ENCODE assay signal across 8 mouse cellular contexts in genomic region chr3:152259409-152259808, GRCm38 (mm10). TPM values are rescaled to one million over a fixed set of nuclear protein-coding genes. Genes with fewer than 3 reads are reported as not detected.
A peak's percentile ranks its signal among the peaks of the same experiment; 100 is the strongest.
DNase-seq lines count a peak whose midpoint lies in the region; ATAC-seq and TF ChIP-seq lines count a peak whose summit lies in the region.
"Not testable (repeated sequence)": the region's sequence is repeated elsewhere in the genome, so short reads cannot be mapped to it uniquely, and the experiment has no call there.

No protein-coding gene starts in this region.

- not testable (repeated sequence) for H3K9ac ChIP-seq in intestine, postnatal 0 days (ENCODE audit: low read depth, low read length); midbrain, embryonic 13.5 days (replicated peaks)

- not testable (repeated sequence) for H3K4me1 ChIP-seq in intestine, postnatal 0 days (replicated peaks; ENCODE audit: control insufficient read depth, insufficient read depth, low read length); midbrain, embryonic 13.5 days (replicated peaks); spleen, adult 2 months (ENCODE audit: control insufficient read depth, insufficient read depth, insufficient read length)

- 18% methylated on average over 7 of the region's 9 CpGs for WGBS in intestine, postnatal 0 days
- WGBS in midbrain, embryonic 13.5 days: 45% methylated on average over 7 of the region's 9 CpGs
- WGBS in spleen, adult 2 months: 28% methylated on average over 8 of the region's 9 CpGs

- H3K4me2 ChIP-seq in intestine, postnatal 0 days (replicated peaks; ENCODE audit: low read depth); midbrain, embryonic 13.5 days (replicated peaks): not testable (repeated sequence)

- TF ChIP-seq POLR2A in spleen, adult 2 months (IDR thresholded peaks at IDR 0.05; ENCODE audit: low read depth, low read length): not testable (repeated sequence)

- H3K27ac ChIP-seq in intestine, postnatal 0 days (ENCODE audit: low read depth, low read length); midbrain, embryonic 13.5 days; spleen, adult 2 months (ENCODE audit: insufficient read depth, low read length): not testable (repeated sequence)

- peak; percentile 42 for DNase-seq in 3134 (ENCODE audit: extremely low read depth, insufficient read length, low spot score)
- DNase-seq in adrenal gland, postnatal 14 days: peak; percentile 87
- peak; percentile 81 for DNase-seq in embryo, embryonic 9.5 days (ENCODE audit: extremely low spot score)
- DNase-seq in heart, adult 18-20 months: peak; percentile 76 to 91
- DNase-seq in left cerebral cortex, postnatal 36 days (ENCODE audit: low spot score in 2 of 2): peak; percentile 62 to 70
- peak; percentile 12 to 47 for DNase-seq in spleen, adult 2 months (ENCODE audit: low read depth in 1 of 2, low spot score in 2 of 2)

- TF ChIP-seq CTCF in intestine, postnatal 0 days (IDR thresholded peaks at IDR 0.05; ENCODE audit: low read depth): peak; percentile 90
- TF ChIP-seq CTCF in spleen, adult 2 months (IDR thresholded peaks at IDR 0.05; ENCODE audit: extremely low read depth, insufficient read depth, insufficient read length, insufficient replicate concordance): peak; percentile 40; the same call in 1 of the 2 replicates

- not testable (repeated sequence) for H3K4me3 ChIP-seq in intestine, postnatal 0 days (ENCODE audit: low read depth, low read length); midbrain, embryonic 13.5 days (replicated peaks); spleen, adult 2 months (ENCODE audit: extremely low read depth, insufficient read depth, insufficient read length)

- not testable (repeated sequence) for H3K27me3 ChIP-seq in intestine, postnatal 0 days (replicated peaks; ENCODE audit: control insufficient read depth, insufficient read depth, low read length); spleen, adult 2 months (ENCODE audit: control insufficient read depth, insufficient read depth, low read length)
- peaks cover 34% of the 10 kb centered on the region for H3K27me3 ChIP-seq in midbrain, embryonic 13.5 days

- not testable (repeated sequence) for H3K36me3 ChIP-seq in intestine, postnatal 0 days (ENCODE audit: control insufficient read depth, insufficient read depth); midbrain, embryonic 13.5 days; spleen, adult 2 months (ENCODE audit: control insufficient read depth, insufficient read depth, low read length)

- H3K9me3 ChIP-seq in intestine, postnatal 0 days (ENCODE audit: control insufficient read depth); midbrain, embryonic 13.5 days: not testable (repeated sequence)

- intact Hi-C loops in left cerebral cortex, postnatal 36 days (cut with DNase I): not testable (repeated sequence)

- peak; percentile 51 for ATAC-seq in intestine, postnatal 0 days
- ATAC-seq in midbrain, embryonic 13.5 days: peak; percentile 64; the same call in 1 of the 2 replicates

RNA-seq across cellular contexts. Expression of gene Nexn, which starts 6.7 kb away (rescaled TPM):
- 7.6 and 7.9 TPM in 2 replicates for total RNA-seq in adrenal gland, postnatal 14 days (2021)
- 100 to 1,000 TPM; 321 to 331 TPM for total RNA-seq in heart, adult 18-20 months (2021)
- 30.0 and 30.3 TPM in 2 replicates for polyA plus RNA-seq in intestine, postnatal 0 days (2015; fragmentation: Nextera tagmentation; extraction: Ambion mirVana)
- 1 to 10 TPM; 3.0 to 4.0 TPM for total RNA-seq in left cerebral cortex, postnatal 36 days (2021)
- 1.9 and 2.8 TPM in 2 replicates for polyA plus RNA-seq in midbrain, embryonic 13.5 days (2015; fragmentation: Nextera tagmentation; extraction: Ambion mirVana)
- 0.18 TPM in 1 of 2 replicates, not detected in the other for polyA plus RNA-seq in spleen, adult 2 months (2012; rRNA removed)

RNA-seq across cellular contexts. Expression of gene Fubp1, which starts 49.2 kb away (rescaled TPM):
- total RNA-seq in adrenal gland, postnatal 14 days (2021): 149 and 160 TPM in 2 replicates
- total RNA-seq in heart, adult 18-20 months (2021): 10 to 100 TPM; 51.2 to 52.5 TPM
- polyA plus RNA-seq in intestine, postnatal 0 days (2015; fragmentation: Nextera tagmentation; extraction: Ambion mirVana): 60.6 and 64.8 TPM in 2 replicates
- total RNA-seq in left cerebral cortex, postnatal 36 days (2021): 100 to 1,000 TPM in 1 of 2 experiments, 10 to 100 TPM in 1; 88.4 to 149 TPM
- polyA plus RNA-seq in midbrain, embryonic 13.5 days (2015; fragmentation: Nextera tagmentation; extraction: Ambion mirVana): 353 and 372 TPM in 2 replicates
- 59.1 and 68.7 TPM in 2 replicates for polyA plus RNA-seq in spleen, adult 2 months (2012; rRNA removed)

RNA-seq across cellular contexts. Expression of gene Dnajb4, which starts 49.3 kb away (rescaled TPM):
- 38.6 and 45.2 TPM in 2 replicates for total RNA-seq in adrenal gland, postnatal 14 days (2021)
- 100 to 1,000 TPM; 118 to 137 TPM for total RNA-seq in heart, adult 18-20 months (2021)
- 17.9 and 20.4 TPM in 2 replicates for polyA plus RNA-seq in intestine, postnatal 0 days (2015; fragmentation: Nextera tagmentation; extraction: Ambion mirVana)
- 10 to 100 TPM; 62.8 to 72.6 TPM for total RNA-seq in left cerebral cortex, postnatal 36 days (2021)
- 33.9 and 37.8 TPM in 2 replicates for polyA plus RNA-seq in midbrain, embryonic 13.5 days (2015; fragmentation: Nextera tagmentation; extraction: Ambion mirVana)
- polyA plus RNA-seq in spleen, adult 2 months (2012; rRNA removed): 2.2 and 2.4 TPM in 2 replicates

Comparison
In these comparisons a context has a peak if more than half of its experiments do, and no peak if none do; other contexts are left out.
1. DNase-seq: peak in every context shown above with its lines; median percentile 87 in adrenal gland, postnatal 14 days; 84 in heart, adult 18-20 months; 81 in embryo, embryonic 9.5 days; 66 in left cerebral cortex, postnatal 36 days; 42 in 3134; 30 in spleen, adult 2 months.
2. RNA of gene Nexn, which starts 6.7 kb away (total RNA-seq): 321 to 331 TPM in heart, adult 18-20 months; 7.6 to 7.9 TPM in adrenal gland, postnatal 14 days and 3.0 to 4.0 TPM in left cerebral cortex, postnatal 36 days; every median in the first group is over 10 times any median in the second.